Mouse (Mus musculus): Measurements from ENCODE around the gene Syt6. TPM values are rescaled to one million over a fixed set of nuclear protein-coding genes. Genes with fewer than 3 reads are reported as not detected.

Syt6 gene
- total and polyA plus RNA-seq, 3 experiments: 0.38 TPM; not detected in 2

DNA sequence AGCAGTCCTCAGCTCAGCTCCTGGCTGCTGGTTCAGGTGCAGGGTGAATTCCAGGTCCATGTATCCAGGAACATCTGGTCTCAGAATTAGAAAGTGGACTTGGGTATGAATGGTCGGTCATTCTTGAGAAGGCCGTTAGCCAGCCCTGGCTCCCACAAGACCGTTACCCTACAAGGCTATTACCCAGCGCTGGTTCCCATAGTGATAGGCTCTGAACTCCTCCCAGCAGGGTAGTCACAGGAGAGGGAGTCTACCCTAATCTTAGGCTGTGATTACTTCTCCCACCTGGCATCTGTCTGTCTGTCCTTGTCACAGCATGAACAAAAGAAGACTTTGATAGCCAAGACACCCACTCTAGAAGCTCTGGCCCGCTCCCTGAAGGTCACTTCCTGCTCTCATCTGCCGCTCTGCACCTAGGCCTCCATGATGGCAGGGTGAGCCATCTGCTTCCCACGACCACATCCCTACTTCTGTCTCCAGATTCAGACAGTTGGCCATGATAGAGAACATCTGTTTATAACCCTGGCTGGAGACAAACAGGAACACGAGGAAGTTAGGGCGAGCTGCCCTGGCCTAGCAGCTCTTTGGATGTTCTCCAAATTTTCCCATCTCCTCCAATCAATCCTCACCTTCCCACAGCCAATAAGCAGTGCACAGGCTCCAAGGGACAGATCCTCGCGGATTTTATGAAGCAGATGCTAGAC is 72.3 kb downstream of the Syt6 start:
- Histone ChIP-seq H3K4me3 (ENCODE audit: low read depth, low read length) (no peak overlapping the region), H3K4me1 (ENCODE audit: insufficient read depth, low read depth, low read length) (no peaks in the 10 kb centered on the region), H3K27me3 (ENCODE audit: insufficient read depth, low read length) (no peaks in the 10 kb centered on the region), H3K9me3 (replicated peaks) (no peaks in the 10 kb centered on the region), H3K36me3 (replicated peaks) (no peaks in the 10 kb centered on the region)
- no peak for DNase-seq (ENCODE audit: low spot score)
- no peak for ATAC-seq (ENCODE audit: extremely low read depth, insufficient number of reproducible peaks, low FRiP score, poor library complexity, severe bottlenecking)
- TF ChIP-seq CTCF (IDR thresholded peaks at IDR 0.05; ENCODE audit: low read depth, low read length) (no peak), TAL1 (conservative IDR thresholded peaks at IDR 0.05; ENCODE audit: low read depth, low read length) (no peak), POLR2AphosphoS5 (IDR thresholded peaks at IDR 0.05; ENCODE audit: insufficient replicate concordance, low read depth, low read length) (no peak), GATA1 (IDR thresholded peaks at IDR 0.05; ENCODE audit: borderline replicate concordance, low read length) (no peak), GATA2 (IDR thresholded peaks at IDR 0.05; ENCODE audit: borderline replicate concordance, low read depth, low read length) (no peak)

DNA sequence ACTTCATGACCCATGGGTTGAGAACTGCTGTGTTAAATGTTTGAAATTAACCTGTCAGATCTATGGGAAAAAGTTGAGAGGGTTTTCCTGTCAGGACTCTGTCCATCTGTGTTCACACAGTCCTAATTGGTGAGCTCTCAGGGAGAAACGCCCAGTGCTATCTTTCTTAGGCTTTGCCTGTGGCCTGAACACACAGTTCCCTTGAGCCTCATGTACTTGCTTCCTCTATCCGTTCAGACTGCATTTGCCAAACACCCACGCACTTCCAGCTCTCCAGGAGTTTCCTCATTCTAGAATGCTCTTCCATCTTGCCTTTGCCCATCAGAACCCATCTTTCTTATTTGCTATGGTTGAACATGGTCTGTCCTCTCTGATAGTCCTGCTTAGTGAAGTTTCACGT is 73.5 kb downstream of the Syt6 start:
- TF ChIP-seq POLR2AphosphoS5 (IDR thresholded peaks at IDR 0.05; ENCODE audit: insufficient replicate concordance, low read depth, low read length): no peak
- no peak for TF ChIP-seq TAL1 (conservative IDR thresholded peaks at IDR 0.05; ENCODE audit: low read depth, low read length)
- TF ChIP-seq GATA1 (IDR thresholded peaks at IDR 0.05; ENCODE audit: borderline replicate concordance, low read length): no peak
- no peak for TF ChIP-seq CTCF (IDR thresholded peaks at IDR 0.05; ENCODE audit: low read depth, low read length)
- TF ChIP-seq GATA2 (IDR thresholded peaks at IDR 0.05; ENCODE audit: borderline replicate concordance, low read depth, low read length): no peak
- H3K27me3 ChIP-seq (ENCODE audit: insufficient read depth, low read length): no peaks in the 10 kb centered on the region
- no peaks in the 10 kb centered on the region for H3K36me3 ChIP-seq (replicated peaks)
- H3K4me3 ChIP-seq (ENCODE audit: low read depth, low read length): no peak overlapping the region
- no peak for ATAC-seq (ENCODE audit: extremely low read depth, insufficient number of reproducible peaks, low FRiP score, poor library complexity, severe bottlenecking)
- H3K4me1 ChIP-seq (ENCODE audit: insufficient read depth, low read depth, low read length): no peaks in the 10 kb centered on the region
- H3K9me3 ChIP-seq (replicated peaks): no peaks in the 10 kb centered on the region
- no peak for DNase-seq (ENCODE audit: low spot score)

DNA sequence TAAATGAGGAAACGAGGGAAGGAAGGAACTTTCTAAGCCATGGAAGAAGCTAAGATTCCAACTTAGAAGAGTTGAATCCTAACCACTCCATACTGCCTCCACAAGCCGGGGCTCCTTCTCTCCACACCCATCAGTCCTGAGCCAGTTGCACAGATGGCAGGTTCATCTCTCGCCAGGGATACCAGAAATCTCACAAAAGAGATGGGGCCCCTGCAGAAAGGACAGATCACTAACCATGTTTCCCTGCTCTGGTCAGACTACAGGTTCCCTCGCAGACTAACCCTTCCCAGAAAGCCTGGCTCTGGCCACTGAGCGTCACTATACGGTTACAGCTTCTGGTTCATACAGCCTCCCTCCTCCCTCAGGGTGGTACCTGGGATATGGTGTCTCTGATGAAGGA is 74.7 kb downstream of the Syt6 start:
- Histone ChIP-seq H3K4me3 (ENCODE audit: low read depth, low read length) (no peak overlapping the region), H3K4me1 (ENCODE audit: insufficient read depth, low read depth, low read length) (no peaks in the 10 kb centered on the region), H3K9me3 (replicated peaks) (no peaks in the 10 kb centered on the region), H3K27me3 (ENCODE audit: insufficient read depth, low read length) (no peaks in the 10 kb centered on the region), H3K36me3 (replicated peaks) (no peaks in the 10 kb centered on the region)
- DNase-seq (ENCODE audit: low spot score): no peak
- ATAC-seq (ENCODE audit: extremely low read depth, insufficient number of reproducible peaks, low FRiP score, poor library complexity, severe bottlenecking): no peak
- no peak for TF ChIP-seq GATA1 (IDR thresholded peaks at IDR 0.05; ENCODE audit: borderline replicate concordance, low read length)
- TF ChIP-seq CTCF (IDR thresholded peaks at IDR 0.05; ENCODE audit: low read depth, low read length): no peak
- TF ChIP-seq GATA2 (IDR thresholded peaks at IDR 0.05; ENCODE audit: borderline replicate concordance, low read depth, low read length): no peak
- TF ChIP-seq POLR2AphosphoS5 (IDR thresholded peaks at IDR 0.05; ENCODE audit: insufficient replicate concordance, low read depth, low read length): no peak
- TF ChIP-seq TAL1 (conservative IDR thresholded peaks at IDR 0.05; ENCODE audit: low read depth, low read length): no peak

GRCm38 (mm10) chr3:103650406-103650805 is 75.4 kb downstream of the Syt6 start:
- no peak overlapping the region for H3K4me3 ChIP-seq (ENCODE audit: low read depth, low read length)
- no peaks in the 10 kb centered on the region for H3K9me3 ChIP-seq (replicated peaks)
- no peaks in the 10 kb centered on the region for H3K27me3 ChIP-seq (ENCODE audit: insufficient read depth, low read length)
- DNase-seq (ENCODE audit: low spot score): no peak
- H3K4me1 ChIP-seq (ENCODE audit: insufficient read depth, low read depth, low read length): no peaks in the 10 kb centered on the region
- no peak for TF ChIP-seq CTCF (IDR thresholded peaks at IDR 0.05; ENCODE audit: low read depth, low read length)
- ATAC-seq (ENCODE audit: extremely low read depth, insufficient number of reproducible peaks, low FRiP score, poor library complexity, severe bottlenecking): no peak
- no peaks in the 10 kb centered on the region for H3K36me3 ChIP-seq (replicated peaks)

DNA sequence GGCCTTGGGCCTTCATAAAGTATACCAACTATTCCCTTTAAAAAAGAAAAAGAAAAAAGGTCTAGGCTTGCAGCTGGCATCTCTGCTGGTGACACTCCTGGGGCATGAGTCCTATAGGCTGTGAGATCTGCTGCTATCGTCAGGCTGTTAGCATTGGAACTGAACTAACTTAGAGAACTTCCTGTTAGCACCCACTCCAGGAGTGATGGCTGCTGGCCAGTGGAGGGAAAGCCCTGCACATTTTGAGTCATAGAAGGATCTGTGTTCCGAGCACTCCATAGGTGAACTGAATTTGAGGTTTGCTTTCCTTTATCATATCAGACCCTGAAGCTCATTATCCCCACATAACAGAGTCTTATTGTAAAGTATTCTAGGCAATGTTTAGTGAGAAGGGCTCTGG is 85.0 kb downstream of the Syt6 start:
- no peak for DNase-seq (ENCODE audit: low spot score)
- H3K27me3 ChIP-seq (ENCODE audit: insufficient read depth, low read length): no peaks in the 10 kb centered on the region; the same call in none of the 2 replicates
- no peak for TF ChIP-seq GATA1 (IDR thresholded peaks at IDR 0.05; ENCODE audit: borderline replicate concordance, low read length)
- TF ChIP-seq TAL1 (conservative IDR thresholded peaks at IDR 0.05; ENCODE audit: low read depth, low read length): no peak
- no peak for TF ChIP-seq CTCF (IDR thresholded peaks at IDR 0.05; ENCODE audit: low read depth, low read length)
- no peak for TF ChIP-seq GATA2 (IDR thresholded peaks at IDR 0.05; ENCODE audit: borderline replicate concordance, low read depth, low read length)
- no peak for TF ChIP-seq POLR2AphosphoS5 (IDR thresholded peaks at IDR 0.05; ENCODE audit: insufficient replicate concordance, low read depth, low read length)
- no peak for ATAC-seq (ENCODE audit: extremely low read depth, insufficient number of reproducible peaks, low FRiP score, poor library complexity, severe bottlenecking)
- H3K36me3 ChIP-seq (replicated peaks): no peaks in the 10 kb centered on the region
- no peak overlapping the region for H3K4me3 ChIP-seq (ENCODE audit: low read depth, low read length)
- no peaks in the 10 kb centered on the region for H3K4me1 ChIP-seq (ENCODE audit: insufficient read depth, low read depth, low read length)
- H3K9me3 ChIP-seq (replicated peaks): no peaks in the 10 kb centered on the region; the same call in 1 of the 2 replicates

- ATAC-seq (ENCODE audit: extremely low read depth, insufficient number of reproducible peaks, low FRiP score, poor library complexity, severe bottlenecking) (no peak), DNase-seq (ENCODE audit: low spot score) (no peak)
- TF ChIP-seq TAL1 (conservative IDR thresholded peaks at IDR 0.05; ENCODE audit: low read depth, low read length) (no peak), CTCF (IDR thresholded peaks at IDR 0.05; ENCODE audit: low read depth, low read length) (no peak), GATA2 (IDR thresholded peaks at IDR 0.05; ENCODE audit: borderline replicate concordance, low read depth, low read length) (no peak), GATA1 (IDR thresholded peaks at IDR 0.05; ENCODE audit: borderline replicate concordance, low read length) (no peak), POLR2AphosphoS5 (IDR thresholded peaks at IDR 0.05; ENCODE audit: insufficient replicate concordance, low read depth, low read length) (no peak)
- no peaks in the 10 kb centered on the region; the same call in 1 of the 2 replicates for H3K9me3 ChIP-seq (replicated peaks)
- peaks cover 2% of the 10 kb centered on the region for H3K27me3 ChIP-seq (ENCODE audit: insufficient read depth, low read length)
- H3K4me3 ChIP-seq (ENCODE audit: low read depth, low read length): no peak overlapping the region
- no peaks in the 10 kb centered on the region for H3K36me3 ChIP-seq (replicated peaks)
- no peaks in the 10 kb centered on the region for H3K4me1 ChIP-seq (ENCODE audit: insufficient read depth, low read depth, low read length)
Measured at GRCm38 (mm10) chr3:103661714-103662113, 86.7 kb downstream of the Syt6 start.

All from G1E (cell line).